Mouse (Mus musculus) testis, adult 2 months (tissue): Measurements from ENCODE around the gene Smg6.

Source experiments
- CTCF ChIP-seq: fragments of 200-500 bp; IDR thresholded peaks from 2 replicates; pipeline ENCODE4 v1.5.1; 2012; ENCODE audit warnings: low read depth, mild to moderate bottlenecking, inconsistent platforms, low read length, moderate library complexity; ENCODE audit not compliant: control insufficient read depth, insufficient read depth, insufficient replicate concordance
- POLR2A ChIP-seq: fragments of 200-500 bp; IDR thresholded peaks from 2 replicates; pipeline ENCODE4 v1.6.1; 2012; ENCODE audit warnings: low read depth, mild to moderate bottlenecking, inconsistent platforms, low read length, moderate library complexity; ENCODE audit not compliant: control insufficient read depth

DNA sequence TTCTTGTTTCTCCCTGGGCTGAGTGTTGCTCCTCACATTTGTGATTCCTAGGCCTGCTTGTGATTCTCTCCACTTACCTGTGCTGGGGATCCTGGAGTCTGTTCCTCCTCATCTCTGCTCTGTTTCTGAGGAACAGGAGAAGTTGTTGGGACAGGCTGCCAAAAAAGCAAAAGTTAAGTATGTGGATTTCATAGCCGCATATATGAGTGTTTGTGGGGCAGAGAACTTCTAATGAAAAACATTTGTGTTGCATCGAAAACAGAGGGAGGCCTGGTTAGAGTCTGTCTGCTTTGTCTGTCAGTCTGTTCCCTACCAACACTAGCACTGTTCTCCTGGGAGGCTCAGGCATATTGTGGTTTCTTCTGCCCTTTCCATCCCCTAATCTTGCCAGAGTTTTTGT, 148.1 kb downstream of the Smg6 start:
- no peak for TF ChIP-seq CTCF
- TF ChIP-seq POLR2A, result no peak
